Mouse (Mus musculus) hindbrain, embryonic 13.5 days (tissue): ENCODE measurements around the gene Tspan14. TPM values are rescaled to one million over a fixed set of nuclear protein-coding genes. Genes with fewer than 3 reads are reported as not detected.

Experiments used
- ATAC-seq: fragments of 200-750 bp; cut with Nextera tagmentation; 2 replicates; pipeline ENCODE4 v1.8.0; 2017; ENCODE audit warnings: moderate TSS enrichment; ENCODE audit not compliant: low FRiP score
- H3K27ac ChIP-seq: fragments of 300-500 bp; sonication (generic); 2 replicates; pipeline ENCODE4 v1.5.1; 2015; ENCODE audit warnings: inconsistent platforms, mild to moderate bottlenecking, moderate library complexity
- H3K27me3 ChIP-seq: fragments of 300-500 bp; sonication (generic); 2 replicates; pipeline ENCODE4 v1.6.1; 2015; ENCODE audit warnings: mild to moderate bottlenecking, inconsistent platforms
- H3K36me3 ChIP-seq: fragments of 300-500 bp; sonication (generic); 2 replicates; pipeline ENCODE4 v1.6.1; 2015; ENCODE audit warnings: mild to moderate bottlenecking, inconsistent platforms
- H3K4me1 ChIP-seq: fragments of 300-500 bp; sonication (generic); replicated peaks from 2 replicates; pipeline ENCODE4 v1.6.1; 2015; ENCODE audit warnings: inconsistent platforms
- H3K4me2 ChIP-seq: fragments of 300-500 bp; sonication (generic); 2 replicates; pipeline ENCODE4 v1.6.1; 2015; ENCODE audit warnings: inconsistent platforms, mild to moderate bottlenecking, moderate library complexity
- H3K4me3 ChIP-seq: fragments of 300-500 bp; sonication (generic); 2 replicates; pipeline ENCODE4 v1.5.1; 2015; ENCODE audit warnings: mild to moderate bottlenecking, inconsistent platforms
- H3K9ac ChIP-seq: fragments of 300-500 bp; sonication (generic); 2 replicates; pipeline ENCODE4 v1.6.1; 2015; ENCODE audit warnings: mild to moderate bottlenecking, inconsistent platforms
- H3K9me3 ChIP-seq: fragments of 300-500 bp; sonication (generic); 2 replicates; pipeline ENCODE4 v1.6.1; 2016; ENCODE audit warnings: inconsistent platforms
- WGBS: fragments of 180-500 bp; shearing (Covaris S2); methylation state at CpG from one replicate; pipeline ENCODE4 v1.1.7; 2015; 5-methylcytosine and 5-hydroxymethylcytosine counted together
- polyA plus RNA-seq: library from polyadenylated mRNA; unstranded; fragments of >200 nt; fragmentation: Nextera tagmentation; extraction: Ambion mirVana; gene quantifications from 2 replicates; pipeline ENCODE4 v1.2.1, GENCODE M21; 2015

Tspan14 gene
- polyA plus RNA-seq, 1 experiment from 2014 or later: 77.0 TPM

GRCm38 (mm10) chr14:40885225-40885624, 81.4 kb downstream of the Tspan14 start:
- H3K4me2 ChIP-seq: no peak overlapping the region
- no peaks in the 10 kb centered on the region for H3K36me3 ChIP-seq
- H3K27me3 ChIP-seq: no peaks in the 10 kb centered on the region
- no peak overlapping the region for H3K9ac ChIP-seq
- no peak overlapping the region for H3K27ac ChIP-seq
- no peaks in the 10 kb centered on the region for H3K9me3 ChIP-seq
- no peak for ATAC-seq
- 41% methylated on average over 4 of the region's 4 CpGs for WGBS
- no peaks in the 10 kb centered on the region for H3K4me1 ChIP-seq
- no peak overlapping the region for H3K4me3 ChIP-seq

GRCm38 (mm10) chr14:40874565-40874964, 92.0 kb downstream of the Tspan14 start:
- ATAC-seq: no peak
- no peaks in the 10 kb centered on the region for H3K27me3 ChIP-seq
- H3K4me1 ChIP-seq: no peaks in the 10 kb centered on the region
- H3K27ac ChIP-seq: no peak overlapping the region
- H3K4me3 ChIP-seq: no peak overlapping the region
- 0 out of 2 replicates have a peak, but pooled peaks cover 4% of the 10 kb centered on the region for H3K36me3 ChIP-seq
- H3K4me2 ChIP-seq: no peak overlapping the region
- H3K9me3 ChIP-seq: no peaks in the 10 kb centered on the region
- no peak overlapping the region for H3K9ac ChIP-seq

GRCm38 (mm10) chr14:40873961-40874360, 92.6 kb downstream of the Tspan14 start:
- H3K9me3 ChIP-seq: no peaks in the 10 kb centered on the region
- H3K4me1 ChIP-seq: no peaks in the 10 kb centered on the region
- no peak for ATAC-seq
- H3K9ac ChIP-seq: no peak overlapping the region
- H3K27me3 ChIP-seq: no peaks in the 10 kb centered on the region
- H3K27ac ChIP-seq: no peak overlapping the region
- WGBS: 83% methylated on average over 5 of the region's 5 CpGs
- H3K4me3 ChIP-seq: no peak overlapping the region
- H3K4me2 ChIP-seq: no peak overlapping the region
- H3K36me3 ChIP-seq: 0 out of 2 replicates have a peak, but pooled peaks cover 4% of the 10 kb centered on the region

GRCm38 (mm10) chr14:40870598-40870997, 96.0 kb downstream of the Tspan14 start:
- Histone ChIP-seq H3K9ac (no peak overlapping the region), H3K27me3 (no peaks in the 10 kb centered on the region), H3K4me2 (no peak overlapping the region), H3K4me3 (no peak overlapping the region), H3K9me3 (no peaks in the 10 kb centered on the region), H3K36me3 (0 out of 2 replicates have a peak, but pooled peaks cover 4% of the 10 kb centered on the region), H3K4me1 (no peaks in the 10 kb centered on the region), H3K27ac (no peak overlapping the region)
- ATAC-seq: no peak
- WGBS: 77% methylated on average over 3 of the region's 3 CpGs

- Histone ChIP-seq H3K9me3 (no peaks in the 10 kb centered on the region), H3K4me1 (no peaks in the 10 kb centered on the region), H3K4me2 (no peak overlapping the region), H3K9ac (no peak overlapping the region), H3K36me3 (peaks cover 5% of the 10 kb centered on the region), H3K4me3 (no peak overlapping the region), H3K27me3 (no peaks in the 10 kb centered on the region), H3K27ac (no peak overlapping the region)
- ATAC-seq: no peak
- 57% methylated on average over 6 of the region's 6 CpGs for WGBS
Measured at GRCm38 (mm10) chr14:40864811-40865514, 101.6 kb downstream of the Tspan14 start.

- Histone ChIP-seq H3K27me3 (no peaks in the 10 kb centered on the region), H3K9me3 (no peaks in the 10 kb centered on the region), H3K4me1 (no peaks in the 10 kb centered on the region), H3K36me3 (peaks cover 13% of the 10 kb centered on the region), H3K9ac (no peak overlapping the region), H3K27ac (no peak overlapping the region), H3K4me3 (no peak overlapping the region), H3K4me2 (no peak overlapping the region)
- no peak for ATAC-seq
- 91% methylated on average over 3 of the region's 3 CpGs for WGBS
Measured at GRCm38 (mm10) chr14:40863659-40864058, 102.9 kb downstream of the Tspan14 start.

GRCm38 (mm10) chr14:40863022-40863421, 103.6 kb downstream of the Tspan14 start:
- Histone ChIP-seq H3K27ac (no peak overlapping the region), H3K4me3 (no peak overlapping the region), H3K4me2 (no peak overlapping the region), H3K9ac (no peak overlapping the region), H3K9me3 (no peaks in the 10 kb centered on the region), H3K27me3 (no peaks in the 10 kb centered on the region), H3K36me3 (peaks cover 13% of the 10 kb centered on the region), H3K4me1 (no peaks in the 10 kb centered on the region)
- no peak for ATAC-seq

Other genes starting within 250 kb of the Tspan14 start
- 1.1 and 1.9 TPM in 2 replicates for gene Sh2d4b, start 73.5 kb downstream of the Tspan14 start, polyA plus RNA-seq
- 78.5 and 81.6 TPM in 2 replicates for gene Fam213a, start 47.0 kb upstream of the Tspan14 start, polyA plus RNA-seq
- 0.66 and 1.1 TPM in 2 replicates for gene Dydc2, start 102.4 kb upstream of the Tspan14 start, polyA plus RNA-seq
- 0.22 TPM in 1 of 2 replicates, not detected in the other for gene Dydc1, start 106.1 kb upstream of the Tspan14 start, polyA plus RNA-seq
- not detected in 2 replicates for gene Mat1a, start 138.2 kb upstream of the Tspan14 start, polyA plus RNA-seq
- not detected in 2 replicates for gene Sftpa1, start 165.0 kb upstream of the Tspan14 start, polyA plus RNA-seq
- not detected in 2 replicates for gene Mbl1, start 184.7 kb upstream of the Tspan14 start, polyA plus RNA-seq
- not detected in 2 replicates for gene Sftpd, start 218.3 kb upstream of the Tspan14 start, polyA plus RNA-seq